Mouse (Mus musculus): ENCODE data around the gene Arl8b.
A peak's percentile ranks its signal among the peaks of the same experiment; 100 is the strongest.

Gene Arl8b

GRCm38 (mm10) chr6:108784796-108785195, 1.9 kb downstream of the Arl8b start:
- DNase-seq (ENCODE audit: low read depth) = peak; percentile 48

GRCm38 (mm10) chr6:108785551-108785950, 2.7 kb downstream of the Arl8b start:
- no peak for DNase-seq (ENCODE audit: low read depth)

GRCm38 (mm10) chr6:108791498-108791897, 8.6 kb downstream of the Arl8b start:
- no peak for DNase-seq (ENCODE audit: low read depth)

- no peak for DNase-seq (ENCODE audit: low read depth)
Measured at GRCm38 (mm10) chr6:108795912-108796311, 13.0 kb downstream of the Arl8b start.

- DNase-seq (ENCODE audit: low read depth) = no peak
Measured at GRCm38 (mm10) chr6:108796706-108797105, 13.8 kb downstream of the Arl8b start.

GRCm38 (mm10) chr6:108805194-108805593, 22.3 kb downstream of the Arl8b start:
- no peak for DNase-seq (ENCODE audit: low read depth)

GRCm38 (mm10) chr6:108805871-108806270, 23.0 kb downstream of the Arl8b start:
- no peak for DNase-seq (ENCODE audit: low read depth)

- no peak for DNase-seq (ENCODE audit: low read depth)
Measured at GRCm38 (mm10) chr6:108807446-108807845, 24.5 kb downstream of the Arl8b start.

GRCm38 (mm10) chr6:108808786-108809185, 25.9 kb downstream of the Arl8b start:
- DNase-seq (ENCODE audit: low read depth) = no peak

- DNase-seq (ENCODE audit: low read depth) = no peak
Measured at GRCm38 (mm10) chr6:108810237-108810636, 27.3 kb downstream of the Arl8b start.

- DNase-seq (ENCODE audit: low read depth) = peak; percentile 46
Measured at GRCm38 (mm10) chr6:108812134-108812533, 29.2 kb downstream of the Arl8b start.

GRCm38 (mm10) chr6:108817510-108817909, 34.6 kb downstream of the Arl8b start:
- DNase-seq (ENCODE audit: low read depth) = no peak

GRCm38 (mm10) chr6:108824816-108825545, 42.1 kb downstream of the Arl8b start:
- DNase-seq (ENCODE audit: low read depth) = peak; percentile 28

GRCm38 (mm10) chr6:108826070-108826469, 43.2 kb downstream of the Arl8b start:
- DNase-seq (ENCODE audit: low read depth) = no peak

GRCm38 (mm10) chr6:108827336-108827920, 44.5 kb downstream of the Arl8b start:
- no peak for DNase-seq (ENCODE audit: low read depth)

- DNase-seq (ENCODE audit: low read depth) = peak; percentile 99
Measured at GRCm38 (mm10) chr6:108828234-108828868, 45.5 kb downstream of the Arl8b start, which contains the start of gene Edem1. TSS of gene Edem1 (plus strand) at chr6:108828641.

- peak; percentile 63 for DNase-seq (ENCODE audit: low read depth)
Measured at GRCm38 (mm10) chr6:108828872-108829271, 46.0 kb downstream of the Arl8b start.

GRCm38 (mm10) chr6:108829386-108830370, 46.8 kb downstream of the Arl8b start:
- peak; percentile 62 for DNase-seq (ENCODE audit: low read depth)

GRCm38 (mm10) chr6:108832170-108832569, 49.3 kb downstream of the Arl8b start:
- no peak for DNase-seq (ENCODE audit: low read depth)

- DNase-seq (ENCODE audit: low read depth) = no peak
Measured at GRCm38 (mm10) chr6:108832989-108833388, 50.1 kb downstream of the Arl8b start.

GRCm38 (mm10) chr6:108833963-108834697, 51.2 kb downstream of the Arl8b start:
- DNase-seq (ENCODE audit: low read depth) = no peak
